Mouse (Mus musculus) C2C12 (cell line): ENCODE data around the gene Spr.
"Not testable (repeated sequence)": the region's sequence is repeated elsewhere in the genome, so short reads cannot be mapped to it uniquely, and the experiment has no call there.

Experiments
- CEBPB ChIP-seq: IDR thresholded peaks from one replicate; pipeline ENCODE4 v1.6.1; 2011; ENCODE audit warnings: low read depth, mild to moderate bottlenecking, control low read depth, moderate library complexity
- CTCF ChIP-seq: IDR thresholded peaks from one replicate; pipeline ENCODE4 v1.5.1; 2011; ENCODE audit not compliant: control insufficient read depth, insufficient read depth, insufficient read length
- MAX ChIP-seq: IDR thresholded peaks from one replicate; pipeline ENCODE4 v1.6.1; 2011; ENCODE audit warnings: mild to moderate bottlenecking, control low read depth

DNA sequence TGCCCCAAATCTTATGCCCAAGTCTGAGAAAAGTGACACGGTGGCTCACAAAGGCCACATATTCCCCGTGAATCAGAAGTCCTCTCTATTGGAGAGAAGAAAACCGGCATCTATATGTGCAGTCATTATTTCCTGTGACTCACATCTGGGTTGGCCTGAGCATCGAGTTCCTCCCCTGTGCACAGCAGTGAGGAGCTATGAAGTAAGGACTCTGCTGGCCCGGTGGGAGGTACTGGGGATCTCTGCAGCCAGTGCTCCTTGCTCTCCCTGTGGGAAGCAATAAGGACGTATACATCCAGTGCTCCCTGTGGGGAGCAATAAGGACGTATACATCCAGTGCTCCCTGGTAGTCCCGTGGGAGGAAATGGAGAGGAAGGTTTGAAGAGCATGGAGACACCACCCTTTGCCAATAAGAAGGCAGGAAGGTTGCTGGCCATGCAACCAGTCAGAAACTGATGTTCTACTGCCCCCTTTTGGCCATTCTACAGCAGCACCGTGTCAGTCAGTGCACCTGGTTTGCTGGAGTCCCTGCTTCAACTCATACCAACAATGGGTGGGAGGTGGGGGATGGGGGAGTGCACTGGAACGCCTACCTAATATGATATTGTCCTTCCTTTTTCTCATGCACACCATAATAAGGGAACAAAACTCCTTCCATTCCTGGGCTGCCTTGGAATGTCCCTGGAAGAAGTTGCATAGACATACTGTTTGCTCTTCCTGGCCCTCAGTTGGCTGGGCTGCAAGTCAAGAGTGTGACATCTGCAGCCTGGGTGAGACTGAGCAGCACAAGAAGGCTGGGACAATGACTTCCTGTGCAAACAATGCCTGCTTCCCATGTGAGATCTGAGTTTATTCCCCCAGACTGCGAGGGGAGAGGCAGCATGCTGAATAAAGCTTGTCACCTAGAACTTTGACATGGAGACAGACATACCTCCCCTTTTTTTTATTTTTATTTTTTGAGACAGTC lies 19.7 kb downstream of the Spr start:
- peak; percentile 55 for TF ChIP-seq CTCF
- TF ChIP-seq MAX, CEBPB: not testable (repeated sequence)
